Mouse (Mus musculus) midbrain, embryonic 14.5 days (tissue): Measurements from ENCODE around the gene Trmt11. TPM values are rescaled to one million over a fixed set of nuclear protein-coding genes. Genes with fewer than 3 reads are reported as not detected.
"Not testable (repeated sequence)": the region's sequence is repeated elsewhere in the genome, so short reads cannot be mapped to it uniquely, and the experiment has no call there.

Source experiments
- ATAC-seq: fragments of 200-750 bp; cut with Nextera tagmentation; 2 replicates; pipeline ENCODE4 v1.8.0; 2017; ENCODE audit warnings: moderate number of reproducible peaks, moderate library complexity; ENCODE audit not compliant: low FRiP score, low TSS enrichment
- DNase-seq: peaks from one replicate; pipeline ENCODE4 v3.0.0-alpha.2; 2015
- H3K27ac ChIP-seq: fragments of 300-500 bp; sonication (generic); replicated peaks from 2 replicates; pipeline ENCODE4 v1.5.1; 2014; ENCODE audit warnings: mild to moderate bottlenecking, low read depth, low read length, moderate library complexity
- H3K27me3 ChIP-seq: fragments of 300-500 bp; sonication (generic); 2 replicates; pipeline ENCODE4 v1.6.1; 2014; ENCODE audit warnings: low read length, control low read depth, mixed read lengths; ENCODE audit not compliant: control insufficient read depth, insufficient read depth
- H3K36me3 ChIP-seq: fragments of 300-500 bp; sonication (generic); 2 replicates; pipeline ENCODE4 v1.6.1; 2014; ENCODE audit warnings: low read length, control low read depth; ENCODE audit not compliant: control insufficient read depth, insufficient read depth
- H3K4me1 ChIP-seq: fragments of 300-500 bp; sonication (generic); 2 replicates; pipeline ENCODE4 v1.6.1; 2014; ENCODE audit warnings: mild to moderate bottlenecking, antibody characterized with exemption, low read length, control low read depth; ENCODE audit not compliant: control insufficient read depth, insufficient read depth
- H3K4me2 ChIP-seq: fragments of 300-500 bp; sonication (generic); 2 replicates; pipeline ENCODE4 v1.6.1; 2014; ENCODE audit warnings: mild to moderate bottlenecking, low read length, moderate library complexity
- H3K4me3 ChIP-seq: fragments of 300-500 bp; sonication (generic); replicated peaks from 2 replicates; pipeline ENCODE4 v1.5.1; 2014; ENCODE audit warnings: low read depth, low read length
- H3K9ac ChIP-seq: fragments of 300-500 bp; sonication (generic); replicated peaks from 2 replicates; pipeline ENCODE4 v1.6.1; 2014; ENCODE audit warnings: mild to moderate bottlenecking, low read length, moderate library complexity
- H3K9me3 ChIP-seq: fragments of 300-500 bp; sonication (generic); 2 replicates; pipeline ENCODE4 v1.6.1; 2016; ENCODE audit warnings: low read length, control low read depth, mixed read lengths; ENCODE audit not compliant: control insufficient read depth
- WGBS: fragments of 180-500 bp; shearing (Covaris S2); extraction: QIAGEN DNeasy Blood & Tissue Kit; methylation state at CpG from one replicate; pipeline ENCODE4 v1.1.7; 2014; 5-methylcytosine and 5-hydroxymethylcytosine counted together
- polyA plus RNA-seq: library from polyadenylated mRNA; unstranded; fragments of >200 nt; fragmentation: Nextera tagmentation; extraction: Ambion mirVana; gene quantifications from 2 replicates; pipeline ENCODE4 v1.2.1, GENCODE M21; 2014

Gene Trmt11
- polyA plus RNA-seq, 1 experiment from 2014 or later: 19.7 TPM

GRCm38 (mm10) chr10:30502718-30503117 lies 97.8 kb downstream of the Trmt11 start:
- WGBS: 97% methylated on average over 1 of the region's 1 CpGs
- H3K27me3 ChIP-seq: no peaks in the 10 kb centered on the region
- H3K9ac ChIP-seq: no peak overlapping the region
- H3K4me3 ChIP-seq: no peak overlapping the region
- ATAC-seq (peak; percentile 17; the same call in 1 of the 2 replicates), DNase-seq (no peak)
- no peaks in the 10 kb centered on the region for H3K36me3 ChIP-seq
- H3K4me2 ChIP-seq: no peak overlapping the region
- no peaks in the 10 kb centered on the region for H3K9me3 ChIP-seq
- no peaks in the 10 kb centered on the region for H3K4me1 ChIP-seq
- H3K27ac ChIP-seq: no peak overlapping the region

GRCm38 (mm10) chr10:30498223-30498622 lies 102.3 kb downstream of the Trmt11 start:
- DNase-seq, H3K4me3 ChIP-seq: not testable (repeated sequence)

More at GRCm38 (mm10) chr10:30498223-30498622, 102.3 kb downstream of the Trmt11 start:
- not testable (repeated sequence) for H3K4me2 ChIP-seq, H3K27me3 ChIP-seq, H3K9me3 ChIP-seq, H3K9ac ChIP-seq, H3K36me3 ChIP-seq, H3K4me1 ChIP-seq, ATAC-seq, H3K27ac ChIP-seq
- WGBS: 80% methylated on average over 19 of the region's 19 CpGs

Other genes with a start within 250 kb of the Trmt11 start
- gene Hint3, start 28.9 kb upstream of the Trmt11 start, polyA plus RNA-seq: 21.8 TPM in 2 replicates
- 18.5 and 19.2 TPM in 2 replicates for gene Ncoa7, start 202.6 kb upstream of the Trmt11 start, polyA plus RNA-seq
- gene Hey2, start 242.1 kb upstream of the Trmt11 start, polyA plus RNA-seq: 2.5 and 3.0 TPM in 2 replicates